In genomic region chr11:98497388-98498288, GRCm38 (mm10) we compare ENCODE assay signal across 10 mouse cellular contexts. TPM values are rescaled to one million over a fixed set of nuclear protein-coding genes. Genes with fewer than 3 reads are reported as not detected.
A peak's percentile ranks its signal among the peaks of the same experiment; 100 is the strongest.
DNase-seq lines count a peak whose midpoint lies in the region; ATAC-seq and TF ChIP-seq lines count a peak whose summit lies in the region.
"Had no signal": no experiment of that assay in that cellular context is flagged by ENCODE, and none has a peak within 500 bp of the region (broad histone marks: within the 10 kb centered on the region; RNA-seq: fewer than 3 reads in every experiment).

No protein-coding gene starts in this region.

- intact Hi-C loops in left cerebral cortex, adult 2 months (cut with DNase I), result no loop called here

- WGBS in thymus, adult 2 months, result 61% methylated on average over 22 of the region's 22 CpGs

- peaks cover 9% of the 10 kb centered on the region; the same call in 1 of the 2 replicates for H3K36me3 ChIP-seq in thymus, adult 2 months (ENCODE audit: control insufficient read depth, insufficient read depth, low read length)

- H3K4me3 ChIP-seq in thymus, adult 2 months (ENCODE audit: control insufficient read depth, insufficient read depth, low read length), result no peak overlapping the region
- no peak overlapping the region for H3K4me3 ChIP-seq in left cerebral cortex, adult 2 months

- no peak for ATAC-seq in megakaryocyte-erythroid progenitor cell, adult 5-6 weeks (replicated peaks; ENCODE audit: low FRiP score, low TSS enrichment, poor library complexity, severe bottlenecking)

- TF ChIP-seq CTCF in thymus, adult 2 months (IDR thresholded peaks at IDR 0.05; ENCODE audit: borderline replicate concordance, control insufficient read depth, extremely low read depth, insufficient read depth, low read length, poor library complexity), result no peak
- TF ChIP-seq CTCF in left cerebral cortex, adult 2 months (IDR thresholded peaks at IDR 0.05), result no peak

- peak; percentile 16 for DNase-seq in lung, postnatal 25 days (ENCODE audit: low spot score)
- DNase-seq in lung, postnatal 4 days, result no peak
- DNase-seq in embryo, embryonic 10 days (ENCODE audit: low spot score), result peak; percentile 24
- peak; percentile 87 for DNase-seq in induced T-regulatory cell, adult 2 months (ENCODE audit: low read depth)
- DNase-seq in thymus, adult 2 months, result peak; percentile 62
- no peak for DNase-seq in urinary bladder, postnatal 14 days (ENCODE audit: low spot score)
- DNase-seq in left cerebral cortex, adult 2 months (ENCODE audit: extremely low spot score in 1 of 2, low spot score in 2 of 2), result no peak

- H3K27ac ChIP-seq in thymus, adult 2 months (ENCODE audit: control insufficient read depth, insufficient read depth, low read length), result peak overlapping the region; percentile 89
- no peak overlapping the region for H3K27ac ChIP-seq in left cerebral cortex, adult 2 months

- H3K27me3 ChIP-seq in thymus, adult 2 months (ENCODE audit: control insufficient read depth, insufficient read depth, low read length), result no peaks in the 10 kb centered on the region

- no peak for TF ChIP-seq POLR2A in thymus, adult 2 months (IDR thresholded peaks at IDR 0.05; ENCODE audit: control insufficient read depth, extremely low read depth, insufficient read depth, low read length, poor library complexity)

- peaks cover 48% of the 10 kb centered on the region for H3K4me1 ChIP-seq in thymus, adult 2 months (replicated peaks; ENCODE audit: control insufficient read depth, insufficient read depth, low read length)

RNA-seq across cellular contexts. Expression of gene Ikzf3, which starts 48.2 kb away (rescaled TPM):
- 143 and 183 TPM in 2 replicates for polyA plus RNA-seq in thymus, adult 2 months (2012; rRNA removed)
- 3.1 and 12.1 TPM in 2 replicates for total RNA-seq in megakaryocyte-erythroid progenitor cell, adult 5-6 weeks (2014; fragmentation: Nextera tagmentation)
- 0.46 and 1.9 TPM in 2 replicates for total RNA-seq in megakaryocyte-erythroid progenitor cell, adult 5-6 weeks (2017)
- under 1 TPM; 0.11 to 0.33 TPM for total RNA-seq in left cerebral cortex, adult 2 months (2021)
- total RNA-seq: layer of hippocampus, postnatal 10 days had no signal

RNA-seq across cellular contexts. Expression of gene Grb7, which starts 51.4 kb away (rescaled TPM):
- polyA plus RNA-seq in thymus, adult 2 months (2012; rRNA removed), result 6.7 and 6.8 TPM in 2 replicates
- total RNA-seq in megakaryocyte-erythroid progenitor cell, adult 5-6 weeks (2014; fragmentation: Nextera tagmentation), result 0.82 and 1.7 TPM in 2 replicates
- not detected in 2 replicates for total RNA-seq in megakaryocyte-erythroid progenitor cell, adult 5-6 weeks (2017)
- total RNA-seq in left cerebral cortex, adult 2 months (2021), result 1 to 10 TPM; 2.0 to 2.5 TPM

RNA-seq across cellular contexts. Expression of gene Zpbp2, which starts 53.3 kb away (rescaled TPM):
- 1.1 and 1.2 TPM in 2 replicates for polyA plus RNA-seq in thymus, adult 2 months (2012; rRNA removed)
- total RNA-seq in megakaryocyte-erythroid progenitor cell, adult 5-6 weeks (2014; fragmentation: Nextera tagmentation), result 5.0 TPM in 1 of 2 replicates, not detected in the other
- 0.99 TPM in 1 of 2 replicates, not detected in the other for total RNA-seq in megakaryocyte-erythroid progenitor cell, adult 5-6 weeks (2017)
- total RNA-seq in left cerebral cortex, adult 2 months (2021), result not detected
- total RNA-seq: layer of hippocampus, postnatal 10 days had no signal
- polyA plus RNA-seq: small intestine, adult 2 months had no signal

RNA-seq across cellular contexts. Expression of gene Mien1, which starts 58.8 kb away (rescaled TPM):
- polyA plus RNA-seq in thymus, adult 2 months (2012; rRNA removed), result 70.5 and 96.7 TPM in 2 replicates
- 75.6 and 75.9 TPM in 2 replicates for total RNA-seq in megakaryocyte-erythroid progenitor cell, adult 5-6 weeks (2014; fragmentation: Nextera tagmentation)
- total RNA-seq in megakaryocyte-erythroid progenitor cell, adult 5-6 weeks (2017), result 15.7 and 32.3 TPM in 2 replicates
- total RNA-seq in left cerebral cortex, adult 2 months (2021), result 100 to 1,000 TPM; 100 to 106 TPM

Comparison
In these comparisons a context has a peak if more than half of its experiments do, and no peak if none do; other contexts are left out.
1. DNase-seq: peak in lung, postnatal 25 days (single experiment), embryo, embryonic 10 days (single experiment), induced T-regulatory cell, adult 2 months (single experiment) and thymus, adult 2 months (single experiment); none in lung, postnatal 4 days (0 of 2), urinary bladder, postnatal 14 days (single experiment) and left cerebral cortex, adult 2 months (0 of 2).